Mouse (Mus musculus): ENCODE results near the gene Mlf2.

Mlf2 gene

GRCm38 (mm10) chr6:124961021-124961420, 29.8 kb downstream of the Mlf2 start:
- TF ChIP-seq CTCF (conservative IDR thresholded peaks at IDR 0.05; ENCODE audit: low read length) (no peak), NANOG (IDR thresholded peaks at IDR 0.05; ENCODE audit: borderline replicate concordance, low read length) (no peak), POU5F1 (IDR thresholded peaks at IDR 0.05; ENCODE audit: borderline replicate concordance, low read length) (no peak)
- H3K27me3 ChIP-seq (ENCODE audit: insufficient read depth, low read length), result no peaks in the 10 kb centered on the region

GRCm38 (mm10) chr6:124964638-124965037, 33.5 kb downstream of the Mlf2 start:
- peak overlapping the region; percentile 92 for H3K4me3 ChIP-seq (replicated peaks; ENCODE audit: low read length)
- TF ChIP-seq NANOG (IDR thresholded peaks at IDR 0.05; ENCODE audit: borderline replicate concordance, low read length) (no peak), CTCF (conservative IDR thresholded peaks at IDR 0.05; ENCODE audit: low read length) (no peak), POU5F1 (IDR thresholded peaks at IDR 0.05; ENCODE audit: borderline replicate concordance, low read length) (no peak)
- H3K27me3 ChIP-seq (ENCODE audit: insufficient read depth, low read length), result no peaks in the 10 kb centered on the region
- H3K36me3 ChIP-seq (ENCODE audit: insufficient read depth, low read length), result peaks cover 60% of the 10 kb centered on the region
- 0 out of 2 replicates have a peak, but pooled peaks cover 4% of the 10 kb centered on the region for H3K9me3 ChIP-seq (ENCODE audit: low read length)
- H3K4me1 ChIP-seq (replicated peaks; ENCODE audit: low read depth, low read length), result peaks cover 58% of the 10 kb centered on the region

More at GRCm38 (mm10) chr6:124961021-124961420, 29.8 kb downstream of the Mlf2 start:
- Histone ChIP-seq H3K4me1 (replicated peaks; ENCODE audit: low read depth, low read length) (peaks cover 80% of the 10 kb centered on the region), H3K36me3 (ENCODE audit: insufficient read depth, low read length) (peaks cover 80% of the 10 kb centered on the region), H3K4me3 (replicated peaks; ENCODE audit: low read length) (peak overlapping the region; percentile 32; the same call in 1 of the 2 replicates), H3K9me3 (ENCODE audit: low read length) (peaks cover 3% of the 10 kb centered on the region)

GRCm38 (mm10) chr6:124965088-124965719, 34.0 kb downstream of the Mlf2 start, which contains the start of gene Cops7a:
Gene Cops7a, minus strand, starts transcription at chr6:124965538.
- peaks cover 55% of the 10 kb centered on the region for H3K36me3 ChIP-seq (ENCODE audit: insufficient read depth, low read length)
- peak within 1 kb of the TSS; percentile 92 for H3K4me3 ChIP-seq (replicated peaks; ENCODE audit: low read length)
- TF ChIP-seq NANOG (IDR thresholded peaks at IDR 0.05; ENCODE audit: borderline replicate concordance, low read length) (no peak), CTCF (conservative IDR thresholded peaks at IDR 0.05; ENCODE audit: low read length) (no peak), POU5F1 (IDR thresholded peaks at IDR 0.05; ENCODE audit: borderline replicate concordance, low read length) (no peak)
- H3K4me1 ChIP-seq (replicated peaks; ENCODE audit: low read depth, low read length), result peaks cover 52% of the 10 kb centered on the region
- H3K27me3 ChIP-seq (ENCODE audit: insufficient read depth, low read length), result no peaks in the 10 kb centered on the region
- H3K9me3 ChIP-seq (ENCODE audit: low read length), result peaks cover 5% of the 10 kb centered on the region; the same call in 1 of the 2 replicates

DNA sequence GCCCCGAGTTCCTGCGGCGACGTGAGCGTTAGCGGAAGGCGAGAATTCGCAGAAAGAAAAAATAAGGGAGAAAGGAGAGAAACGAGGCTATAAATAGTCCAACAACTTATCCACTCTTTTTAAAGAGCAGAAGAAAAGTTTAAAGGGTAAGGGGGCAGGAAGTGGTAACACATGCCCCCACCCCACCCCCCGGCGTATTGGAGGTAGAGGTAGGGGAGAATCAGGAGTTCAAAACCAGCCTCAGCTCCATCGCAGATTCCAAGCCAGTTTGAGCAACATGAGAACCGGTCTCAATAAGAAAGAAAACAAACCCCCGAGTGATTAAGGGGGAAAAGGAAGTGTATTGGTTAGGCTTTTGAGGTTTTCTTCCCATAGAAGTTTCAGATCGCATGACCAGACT, 34.6 kb downstream of the Mlf2 start:
- Histone ChIP-seq H3K36me3 (ENCODE audit: insufficient read depth, low read length) (peaks cover 49% of the 10 kb centered on the region), H3K4me3 (replicated peaks; ENCODE audit: low read length) (peak overlapping the region; percentile 92), H3K27me3 (ENCODE audit: insufficient read depth, low read length) (no peaks in the 10 kb centered on the region), H3K4me1 (replicated peaks; ENCODE audit: low read depth, low read length) (peaks cover 47% of the 10 kb centered on the region), H3K9me3 (ENCODE audit: low read length) (peaks cover 10% of the 10 kb centered on the region; the same call in 1 of the 2 replicates)
- TF ChIP-seq NANOG (IDR thresholded peaks at IDR 0.05; ENCODE audit: borderline replicate concordance, low read length) (no peak), POU5F1 (IDR thresholded peaks at IDR 0.05; ENCODE audit: borderline replicate concordance, low read length) (no peak), CTCF (conservative IDR thresholded peaks at IDR 0.05; ENCODE audit: low read length) (no peak)

GRCm38 (mm10) chr6:124966466-124967118, 35.4 kb downstream of the Mlf2 start:
- Histone ChIP-seq H3K9me3 (ENCODE audit: low read length) (peaks cover 17% of the 10 kb centered on the region), H3K36me3 (ENCODE audit: insufficient read depth, low read length) (peaks cover 41% of the 10 kb centered on the region), H3K27me3 (ENCODE audit: insufficient read depth, low read length) (no peaks in the 10 kb centered on the region), H3K4me3 (replicated peaks; ENCODE audit: low read length) (peak overlapping the region; percentile 92), H3K4me1 (replicated peaks; ENCODE audit: low read depth, low read length) (peaks cover 39% of the 10 kb centered on the region)
- TF ChIP-seq CTCF (conservative IDR thresholded peaks at IDR 0.05; ENCODE audit: low read length), result peak; percentile 57
- TF ChIP-seq POU5F1 (IDR thresholded peaks at IDR 0.05; ENCODE audit: borderline replicate concordance, low read length), result no peak

- no peaks in the 10 kb centered on the region for H3K27me3 ChIP-seq (ENCODE audit: insufficient read depth, low read length)
- TF ChIP-seq NANOG (IDR thresholded peaks at IDR 0.05; ENCODE audit: borderline replicate concordance, low read length) (no peak), CTCF (conservative IDR thresholded peaks at IDR 0.05; ENCODE audit: low read length) (peak; percentile 69)
- no peak overlapping the region for H3K4me3 ChIP-seq (replicated peaks; ENCODE audit: low read length)
- H3K4me1 ChIP-seq (replicated peaks; ENCODE audit: low read depth, low read length), result peaks cover 33% of the 10 kb centered on the region
- H3K36me3 ChIP-seq (ENCODE audit: insufficient read depth, low read length), result peaks cover 29% of the 10 kb centered on the region
- H3K9me3 ChIP-seq (ENCODE audit: low read length), result peaks cover 28% of the 10 kb centered on the region
Measured at GRCm38 (mm10) chr6:124967766-124968165, 36.6 kb downstream of the Mlf2 start.

All from E14TG2a.4 (cell line).